Comparison of ENCODE assay signal across 16 mouse cellular contexts in the genomic region with DNA sequence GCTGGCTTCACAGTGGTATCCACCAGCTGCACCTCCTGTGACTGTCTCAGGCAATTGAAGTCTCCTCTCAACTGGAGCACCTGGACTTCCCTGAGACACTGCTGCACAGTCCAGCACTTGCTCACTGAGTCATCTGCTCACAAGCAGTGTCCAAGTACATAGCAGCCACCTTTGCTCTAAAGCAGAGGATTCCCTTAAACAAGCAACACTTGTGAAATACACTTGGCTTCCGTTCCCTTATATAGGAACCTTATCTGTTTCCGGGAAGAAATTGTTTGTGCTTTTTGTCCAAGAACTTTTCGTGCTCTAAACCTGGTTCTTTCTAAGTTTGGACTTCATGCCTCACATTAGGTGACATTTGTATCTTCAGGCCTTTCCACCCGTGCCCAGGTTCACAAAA.
"Had no signal": no experiment of that assay in that cellular context is flagged by ENCODE, and none has a peak within 500 bp of the region (broad histone marks: within the 10 kb centered on the region; RNA-seq: fewer than 3 reads in every experiment).

No protein-coding gene starts in this region.

- DNase-seq: retina, postnatal 1 day; right cerebral cortex, adult 18-20 months; right cerebral cortex, postnatal 14 days; right cerebral cortex, postnatal 25 days; right cerebral cortex, postnatal 4 days; spleen, adult 18-20 months; thymus, adult 18-20 months; thymus, adult 2 months; thymus, postnatal 14 days; thymus, postnatal 25 days; thymus, postnatal 36 days; thymus, postnatal 4 days had no signal

- H3K4me3 ChIP-seq: neural tube, embryonic 13.5 days; neural tube, embryonic 15.5 days; stomach, embryonic 15.5 days had no signal

- H3K36me3 ChIP-seq: neural tube, embryonic 13.5 days; neural tube, embryonic 15.5 days; stomach, embryonic 15.5 days had no signal

- H3K27me3 ChIP-seq: neural tube, embryonic 13.5 days; neural tube, embryonic 15.5 days; stomach, embryonic 15.5 days had no signal

- H3K4me2 ChIP-seq: neural tube, embryonic 13.5 days; neural tube, embryonic 15.5 days; stomach, embryonic 15.5 days had no signal

- H3K9ac ChIP-seq: neural tube, embryonic 13.5 days; neural tube, embryonic 15.5 days; stomach, embryonic 15.5 days had no signal

- H3K4me1 ChIP-seq: neural tube, embryonic 13.5 days; neural tube, embryonic 15.5 days; stomach, embryonic 15.5 days had no signal

- H3K9me3 ChIP-seq: neural tube, embryonic 15.5 days; stomach, embryonic 15.5 days had no signal

- H3K27ac ChIP-seq: neural tube, embryonic 13.5 days; neural tube, embryonic 15.5 days; stomach, embryonic 15.5 days; stomach, postnatal 0 days had no signal
